ENCODE assay signal across 18 mouse cellular contexts in the genomic region with DNA sequence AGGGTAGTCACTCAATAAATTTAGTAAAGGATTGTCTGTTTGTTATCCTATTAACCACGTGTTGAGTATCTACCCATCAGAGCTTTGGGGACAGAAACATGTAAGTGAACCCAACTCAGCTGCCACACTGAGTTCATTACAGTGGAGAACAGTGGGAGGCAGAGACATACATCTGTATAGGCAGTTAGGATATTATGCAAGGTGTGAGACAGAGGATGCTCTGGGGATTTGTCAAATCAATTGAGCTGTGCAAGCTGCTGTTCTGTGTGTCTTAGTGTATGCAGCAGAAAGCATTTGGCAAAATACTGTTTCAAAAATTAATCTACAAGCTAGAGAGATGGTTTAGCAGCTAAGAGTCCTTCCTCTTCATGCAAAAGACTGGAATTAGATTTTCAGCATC.
DNase-seq lines count a peak whose midpoint lies in the region; ATAC-seq and TF ChIP-seq lines count a peak whose summit lies in the region.
"Had no signal": no experiment of that assay in that cellular context is flagged by ENCODE, and none has a peak within 500 bp of the region (broad histone marks: within the 10 kb centered on the region; RNA-seq: fewer than 3 reads in every experiment).

No protein-coding gene starts in this region.

- DNase-seq in left cerebral cortex, adult 2 months (ENCODE audit: extremely low spot score in 1 of 2, low spot score in 2 of 2), result no peak
- no peak for DNase-seq in left cerebral cortex, adult 11 months (ENCODE audit: low spot score)
- DNase-seq in neural tube, embryonic 10.5 days (ENCODE audit: extremely low spot score, low spot score), result no peak
- no peak for DNase-seq in c-Kit-positive CD71-positive TER-119-positive erythroid progenitor cells, embryonic 14.5 days (ENCODE audit: low spot score)
- DNase-seq in right cerebral cortex, postnatal 14 days, result no peak
- DNase-seq: adrenal gland, adult 8-10 months; adrenal gland, postnatal 36 days; cerebellum, adult 18-20 months; cerebellum, adult 9-11 months; cerebellum, postnatal 36 days; gastrocnemius, postnatal 25 days had no signal

- H3K36me3 ChIP-seq in neural tube, embryonic 14.5 days (ENCODE audit: control insufficient read depth, insufficient read depth, low read length), result no peaks in the 10 kb centered on the region
- no peaks in the 10 kb centered on the region for H3K36me3 ChIP-seq in hindbrain, embryonic 16.5 days (ENCODE audit: control insufficient read depth, insufficient read depth, low read length)
- H3K36me3 ChIP-seq: embryonic facial prominence, embryonic 15.5 days; forebrain, embryonic 15.5 days; heart, embryonic 12.5 days had no signal

- no peak overlapping the region for H3K4me3 ChIP-seq in left cerebral cortex, adult 2 months
- H3K4me3 ChIP-seq in neural tube, embryonic 14.5 days (ENCODE audit: low read depth, low read length), result no peak overlapping the region
- H3K4me3 ChIP-seq in cortical plate, adult 2 months (ENCODE audit: insufficient read depth, low read length), result no peak overlapping the region
- no peak overlapping the region for H3K4me3 ChIP-seq in hindbrain, embryonic 16.5 days (ENCODE audit: low read length)
- H3K4me3 ChIP-seq: embryonic facial prominence, embryonic 15.5 days; forebrain, embryonic 15.5 days; heart, embryonic 12.5 days had no signal

- H3K4me1 ChIP-seq in neural tube, embryonic 14.5 days (ENCODE audit: control insufficient read depth, insufficient read depth, low read length), result no peaks in the 10 kb centered on the region
- no peaks in the 10 kb centered on the region; the same call in 1 of the 2 replicates for H3K4me1 ChIP-seq in cortical plate, adult 2 months (ENCODE audit: control insufficient read depth, insufficient read depth, low read length)
- no peaks in the 10 kb centered on the region; the same call in 1 of the 2 replicates for H3K4me1 ChIP-seq in hindbrain, embryonic 16.5 days (ENCODE audit: control insufficient read depth, insufficient read depth, low read depth, low read length)
- H3K4me1 ChIP-seq: embryonic facial prominence, embryonic 15.5 days; forebrain, embryonic 15.5 days; heart, embryonic 12.5 days had no signal

- no peak for TF ChIP-seq CTCF in left cerebral cortex, adult 2 months (IDR thresholded peaks at IDR 0.05)
- no peak for TF ChIP-seq CTCF in cortical plate, adult 2 months (IDR thresholded peaks at IDR 0.05; ENCODE audit: extremely low read depth, insufficient read depth, low read length)

- no peak for TF ChIP-seq POLR2A in cortical plate, adult 2 months (IDR thresholded peaks at IDR 0.05; ENCODE audit: extremely low read depth, insufficient read depth, low read length)

- no peak overlapping the region for H3K4me2 ChIP-seq in neural tube, embryonic 14.5 days (ENCODE audit: low read depth, low read length)
- no peak overlapping the region for H3K4me2 ChIP-seq in hindbrain, embryonic 16.5 days (ENCODE audit: low read length)
- H3K4me2 ChIP-seq: embryonic facial prominence, embryonic 15.5 days; forebrain, embryonic 15.5 days; heart, embryonic 12.5 days had no signal

- 32% methylated on average over 1 of the region's 1 CpGs for WGBS in neural tube, embryonic 14.5 days
- 58% methylated on average over 1 of the region's 1 CpGs for WGBS in hindbrain, embryonic 16.5 days

- peak; percentile 44; the same call in 1 of the 2 replicates for ATAC-seq in neural tube, embryonic 14.5 days (ENCODE audit: low read depth)
- ATAC-seq in hindbrain, embryonic 16.5 days, result 0 out of 2 replicates have a peak, but pooled peaks have one; percentile 34
- ATAC-seq: forebrain, embryonic 15.5 days; intestine, embryonic 16.5 days had no signal

- no peaks in the 10 kb centered on the region for H3K9me3 ChIP-seq in neural tube, embryonic 14.5 days (ENCODE audit: control insufficient read depth, low read length)
- H3K9me3 ChIP-seq in hindbrain, embryonic 16.5 days (ENCODE audit: control insufficient read depth, low read length), result no peaks in the 10 kb centered on the region
- H3K9me3 ChIP-seq: embryonic facial prominence, embryonic 15.5 days; forebrain, embryonic 15.5 days; heart, embryonic 12.5 days had no signal

- H3K27ac ChIP-seq in left cerebral cortex, adult 2 months, result peak overlapping the region; percentile 9; the same call in 1 of the 2 replicates
- H3K27ac ChIP-seq in neural tube, embryonic 14.5 days (ENCODE audit: low read depth, low read length), result no peak overlapping the region
- 0 out of 2 replicates have a peak overlapping the region, but pooled peaks have one; percentile 23 for H3K27ac ChIP-seq in cortical plate, adult 2 months (ENCODE audit: insufficient read depth, low read length)
- H3K27ac ChIP-seq in hindbrain, embryonic 16.5 days (ENCODE audit: low read depth, low read length), result no peak overlapping the region
- H3K27ac ChIP-seq: embryonic facial prominence, embryonic 15.5 days; forebrain, embryonic 15.5 days had no signal

- no peaks in the 10 kb centered on the region for H3K27me3 ChIP-seq in neural tube, embryonic 14.5 days (ENCODE audit: control insufficient read depth, insufficient read depth, low read length)
- no peaks in the 10 kb centered on the region for H3K27me3 ChIP-seq in hindbrain, embryonic 16.5 days (replicated peaks; ENCODE audit: control insufficient read depth, insufficient read depth, low read length)
- H3K27me3 ChIP-seq: embryonic facial prominence, embryonic 15.5 days; forebrain, embryonic 15.5 days; heart, embryonic 12.5 days had no signal

- H3K9ac ChIP-seq in neural tube, embryonic 14.5 days (replicated peaks; ENCODE audit: low read depth, low read length), result no peak overlapping the region
- no peak overlapping the region for H3K9ac ChIP-seq in hindbrain, embryonic 16.5 days (ENCODE audit: low read depth, low read length)
- H3K9ac ChIP-seq: embryonic facial prominence, embryonic 15.5 days; forebrain, embryonic 15.5 days; heart, embryonic 12.5 days had no signal

- intact Hi-C loops in left cerebral cortex, adult 2 months (cut with DNase I), result no loop called here

Comparison
In these comparisons a context has a peak if more than half of its experiments do, and no peak if none do; other contexts are left out.
1. H3K27ac ChIP-seq: peak in left cerebral cortex, adult 2 months (single experiment) and cortical plate, adult 2 months (single experiment); none in neural tube, embryonic 14.5 days (single experiment) and hindbrain, embryonic 16.5 days (single experiment).